8 mouse cellular contexts compared by ENCODE assay signal in the genomic region with DNA sequence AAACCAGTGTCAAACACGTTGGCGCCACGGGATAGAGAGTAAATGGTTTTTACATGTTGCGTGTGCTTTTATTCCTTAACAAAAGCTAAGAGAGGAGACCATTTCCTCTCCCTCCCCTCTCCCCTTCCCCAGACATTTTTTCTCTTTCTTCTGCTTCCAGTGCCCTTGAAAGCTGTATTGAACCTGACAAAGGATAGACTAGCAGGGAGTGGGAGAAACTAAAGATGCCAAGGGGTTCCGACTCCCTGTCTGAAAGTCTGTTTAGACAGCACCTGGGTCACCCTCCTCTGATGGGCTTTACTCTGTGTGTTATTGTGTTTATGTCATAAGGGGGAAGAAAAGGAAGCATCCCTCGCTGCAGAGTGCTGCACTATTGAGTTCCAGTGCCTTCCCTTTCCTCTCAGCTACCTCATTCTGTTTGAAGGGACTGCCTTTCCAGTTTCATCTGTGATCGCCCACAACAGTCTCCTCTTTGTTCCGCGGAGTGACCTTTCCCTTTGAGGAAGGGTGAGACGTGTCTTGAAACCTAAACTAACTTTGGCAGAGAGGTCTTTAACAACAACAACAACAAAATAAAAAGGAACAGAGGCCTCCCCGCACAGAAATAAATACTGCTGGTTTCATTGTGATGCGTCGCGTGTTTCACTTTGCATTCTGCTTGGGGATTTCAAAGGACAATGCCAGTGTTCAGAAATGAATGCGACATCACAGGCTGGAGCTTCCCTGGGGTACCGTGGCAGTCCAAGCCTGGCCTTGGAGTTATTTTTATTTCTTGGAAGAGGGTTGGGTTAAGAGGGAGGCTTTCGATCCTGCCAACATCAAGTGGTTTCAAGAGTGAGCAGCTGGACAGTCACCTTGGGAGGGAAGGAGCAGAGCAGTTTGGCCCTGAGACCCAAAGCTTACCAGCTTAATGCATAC.
A peak's percentile ranks its signal among the peaks of the same experiment; 100 is the strongest.
DNase-seq lines count a peak whose midpoint lies in the region; ATAC-seq lines count a peak whose summit lies in the region.

No protein-coding gene starts in this region.

- H3K4me1 ChIP-seq in forebrain, embryonic 13.5 days, result peaks cover 18% of the 10 kb centered on the region
- H3K4me1 ChIP-seq in neural tube, embryonic 13.5 days (replicated peaks), result peaks cover 7% of the 10 kb centered on the region; the same call in 1 of the 2 replicates

- ATAC-seq in forebrain, embryonic 13.5 days, result peak; percentile 87
- ATAC-seq in neural tube, embryonic 13.5 days (ENCODE audit: low read depth), result peak; percentile 88

- H3K4me3 ChIP-seq in forebrain, embryonic 13.5 days, result peak overlapping the region; percentile 9
- no peak overlapping the region for H3K4me3 ChIP-seq in neural tube, embryonic 13.5 days

- 24% methylated on average over 17 of the region's 17 CpGs for WGBS in forebrain, embryonic 13.5 days
- WGBS in neural tube, embryonic 13.5 days, result 33% methylated on average over 17 of the region's 17 CpGs

- peak overlapping the region; percentile 54 for H3K27ac ChIP-seq in forebrain, embryonic 13.5 days
- H3K27ac ChIP-seq in neural tube, embryonic 13.5 days (replicated peaks), result peak overlapping the region; percentile 69

- peak overlapping the region; percentile 18; the same call in 1 of the 2 replicates for H3K9ac ChIP-seq in forebrain, embryonic 13.5 days
- no peak overlapping the region for H3K9ac ChIP-seq in neural tube, embryonic 13.5 days

- intact Hi-C loops in gastrocnemius, postnatal 36 days (cut with DNase I), result no loop called here

- peak; percentile 38 for DNase-seq in right cerebral cortex, adult 18-20 months
- DNase-seq in right cerebral cortex, postnatal 14 days, result no peak
- DNase-seq in layer of hippocampus, adult 18-20 months (ENCODE audit: low spot score in 2 of 2), result peak; percentile 39 to 51
- no peak for DNase-seq in thymus, postnatal 10 days (ENCODE audit: low spot score in 2 of 2)
- no peak for DNase-seq in yolk sac, embryonic 10.5 days (ENCODE audit: low spot score)
- no peak for DNase-seq in gastrocnemius, postnatal 36 days

- no peaks in the 10 kb centered on the region for H3K9me3 ChIP-seq in forebrain, embryonic 13.5 days (replicated peaks)
- H3K9me3 ChIP-seq in neural tube, embryonic 13.5 days, result no peaks in the 10 kb centered on the region

- H3K36me3 ChIP-seq in forebrain, embryonic 13.5 days (ENCODE audit: poor library complexity, severe bottlenecking), result no peaks in the 10 kb centered on the region
- no peaks in the 10 kb centered on the region for H3K36me3 ChIP-seq in neural tube, embryonic 13.5 days

- H3K27me3 ChIP-seq in forebrain, embryonic 13.5 days, result no peaks in the 10 kb centered on the region
- no peaks in the 10 kb centered on the region for H3K27me3 ChIP-seq in neural tube, embryonic 13.5 days

- peak overlapping the region; percentile 48 for H3K4me2 ChIP-seq in forebrain, embryonic 13.5 days
- peak overlapping the region; percentile 32 for H3K4me2 ChIP-seq in neural tube, embryonic 13.5 days

Comparison
In these comparisons a context has a peak if more than half of its experiments do, and no peak if none do; other contexts are left out.
1. DNase-seq: peak in right cerebral cortex, adult 18-20 months (single experiment) and layer of hippocampus, adult 18-20 months (2 of 2); none in right cerebral cortex, postnatal 14 days (single experiment), thymus, postnatal 10 days (0 of 2), yolk sac, embryonic 10.5 days (single experiment) and gastrocnemius, postnatal 36 days (0 of 2).